Mouse (Mus musculus) NIH3T3 (cell line): ENCODE results near the gene E030018B13Rik.

Experiments used
- DNase-seq: peaks from one replicate; pipeline ENCODE4 v3.0.0-alpha.2; 2012; ENCODE audit warnings: low read depth

Gene E030018B13Rik

GRCm38 (mm10) chr7:63938066-63938913, 21.6 kb downstream of the E030018B13Rik start:
- no peak for DNase-seq

GRCm38 (mm10) chr7:63938914-63939396, 22.3 kb downstream of the E030018B13Rik start, which contains the start of gene Klf13:
Gene Klf13 (minus strand): TSS chr7:63938915.
- DNase-seq = peak; percentile 99

GRCm38 (mm10) chr7:63939397-63939951, 22.8 kb downstream of the E030018B13Rik start:
- DNase-seq = peak; percentile 75

- no peak for DNase-seq
Measured at GRCm38 (mm10) chr7:63940321-63940720, 23.7 kb downstream of the E030018B13Rik start.

GRCm38 (mm10) chr7:63941050-63941449, 24.4 kb downstream of the E030018B13Rik start:
- DNase-seq = no peak

- DNase-seq = no peak
Measured at GRCm38 (mm10) chr7:63941501-63941900, 24.8 kb downstream of the E030018B13Rik start.

GRCm38 (mm10) chr7:63943946-63944345, 27.3 kb downstream of the E030018B13Rik start:
- no peak for DNase-seq

- DNase-seq = no peak
Measured at GRCm38 (mm10) chr7:63947514-63948487, 31.1 kb downstream of the E030018B13Rik start.

- no peak for DNase-seq
Measured at GRCm38 (mm10) chr7:63949176-63949575, 32.5 kb downstream of the E030018B13Rik start.

GRCm38 (mm10) chr7:63950931-63951607, 34.4 kb downstream of the E030018B13Rik start:
- no peak for DNase-seq

- DNase-seq = no peak
Measured at GRCm38 (mm10) chr7:63952077-63952898, 35.6 kb downstream of the E030018B13Rik start.

- no peak for DNase-seq
Measured at GRCm38 (mm10) chr7:63955440-63955839, 38.8 kb downstream of the E030018B13Rik start.

GRCm38 (mm10) chr7:63956138-63956823, 39.6 kb downstream of the E030018B13Rik start:
- DNase-seq = no peak

GRCm38 (mm10) chr7:63956981-63957713, 40.5 kb downstream of the E030018B13Rik start:
- no peak for DNase-seq

GRCm38 (mm10) chr7:63957872-63958640, 41.4 kb downstream of the E030018B13Rik start:
- no peak for DNase-seq

- DNase-seq = no peak
Measured at GRCm38 (mm10) chr7:63963632-63964031, 47.0 kb downstream of the E030018B13Rik start.

- no peak for DNase-seq
Measured at GRCm38 (mm10) chr7:63964121-63964520, 47.5 kb downstream of the E030018B13Rik start.

- DNase-seq = peak; percentile 17
Measured at GRCm38 (mm10) chr7:63965135-63965534, 48.5 kb downstream of the E030018B13Rik start.
